Mouse (Mus musculus) embryonic stem cell, embryonic (primary cell): ENCODE measurements around the gene Tenm4.

Experiments
- CTCF ChIA-PET, 4 experiments: fragments of 300-600 bp in 2 of 4; fragments of 350-600 bp in 2 of 4; sonication (Branson Sonifier 250); formaldehyde crosslinking; loops; one replicate each; lab custom pipeline; 2022; ENCODE audit warnings: inconsistent platforms in 2 of 4; lab: Charles Lee
- POLR2A ChIA-PET, 4 experiments: fragments of 300-600 bp in 2 of 4; fragments of 350-600 bp in 2 of 4; sonication (Branson Sonifier 250); formaldehyde crosslinking; loops; one replicate each; lab custom pipeline; 2022; ENCODE audit warnings: antibody characterized with exemption in 4 of 4, inconsistent platforms in 1 of 4; lab: Charles Lee

Tenm4 gene

GRCm38 (mm10) chr7:96170924-96171595 is at the start of gene Tenm4:
Gene Tenm4 (plus strand): TSS chr7:96171246.
- CTCF ChIA-PET, result no interaction called here
- POLR2A ChIA-PET, result no interaction called here

- POLR2A ChIA-PET, result interaction anchor here in 1 of 4 experiments (1.5 kb wide), 1 partner anchor 9 kb away, joined by 3 read pairs; no protein-coding TSS in a partner anchor
Measured at GRCm38 (mm10) chr7:96130763-96131162, 40.3 kb upstream of the Tenm4 start.

DNA sequence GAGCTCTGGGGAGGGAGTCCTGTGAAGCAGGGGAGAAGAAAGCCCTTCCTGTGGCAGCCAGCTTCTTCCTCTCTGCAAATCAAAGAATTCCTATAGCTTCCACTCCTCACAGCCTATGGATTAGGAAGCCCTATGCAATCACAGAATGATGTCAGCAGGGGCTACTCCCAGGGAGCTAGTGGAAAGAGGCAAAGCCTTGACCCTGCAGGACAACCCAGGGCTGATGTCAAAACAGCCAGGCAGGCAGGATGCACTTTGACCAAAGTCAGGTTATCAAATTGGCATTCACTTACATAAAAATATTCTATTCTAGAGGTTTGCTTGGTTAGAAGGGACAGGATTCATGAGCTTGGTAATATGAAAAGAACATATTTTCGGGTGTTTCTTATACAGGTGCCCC is 39.9 kb upstream of the Tenm4 start:
- ChIA-PET CTCF (no interaction called here), POLR2A (interaction anchor here in 1 of 4 experiments (1.5 kb wide), 1 partner anchor 9 kb away, joined by 3 read pairs; no protein-coding TSS in a partner anchor)

More at GRCm38 (mm10) chr7:96130763-96131162, 40.3 kb upstream of the Tenm4 start:
- CTCF ChIA-PET, result no interaction called here

DNA sequence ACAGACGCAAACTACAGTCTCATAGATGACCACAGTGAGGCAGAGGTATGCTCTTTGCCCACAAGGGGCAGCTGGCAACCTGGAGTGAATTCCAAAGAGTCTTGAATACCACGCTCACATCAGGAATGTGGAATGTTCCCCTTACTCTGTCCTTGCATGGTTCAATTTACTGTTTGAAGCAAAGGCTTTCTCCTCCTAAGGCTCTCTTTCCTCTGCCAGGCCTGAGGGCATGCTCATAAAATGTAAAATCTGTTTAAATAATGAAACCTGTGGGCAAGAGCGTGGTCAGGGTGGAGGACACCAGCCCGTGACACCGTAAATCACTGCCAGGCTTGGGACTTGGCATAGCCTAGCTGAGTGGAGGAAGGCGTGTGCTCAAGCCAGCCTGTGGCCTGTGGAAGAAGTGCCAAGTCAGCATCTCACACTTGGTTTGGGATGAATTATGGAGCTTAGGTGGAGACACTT is 34.5 kb upstream of the Tenm4 start:
- ChIA-PET CTCF (interaction anchor here in 1 of 4 experiments (1.0 kb wide), 1 partner anchor 17 kb away, joined by 3 read pairs; no protein-coding TSS in a partner anchor), POLR2A (no interaction called here)

DNA sequence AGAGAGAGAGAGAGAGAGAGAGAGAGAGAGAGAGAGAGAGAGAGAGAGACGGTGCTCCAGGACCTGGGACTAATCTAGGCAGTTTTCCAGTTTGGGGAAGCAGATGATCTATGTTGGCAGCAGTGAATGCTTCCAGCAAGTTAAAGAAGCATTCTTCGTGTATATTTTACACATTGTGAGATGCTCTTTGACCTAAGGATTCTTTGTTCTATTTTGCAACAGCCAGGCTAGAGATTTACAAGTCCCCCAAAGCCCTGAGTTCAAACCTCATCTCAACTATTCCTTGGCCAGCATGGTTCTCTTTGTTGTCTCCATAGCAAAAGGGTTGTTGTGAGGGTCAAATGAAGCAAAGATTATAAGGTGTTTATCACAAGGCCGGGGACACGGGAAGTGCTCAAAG is 29.2 kb upstream of the Tenm4 start:
- ChIA-PET POLR2A (no interaction called here), CTCF (no interaction called here)

GRCm38 (mm10) chr7:96142973-96143596 is 28.0 kb upstream of the Tenm4 start:
- ChIA-PET CTCF (interaction anchor here in 2 of 4 experiments (0.7 to 1.3 kb wide), 2 partner anchors 9 to 489 kb away, joined by 3 to 4 read pairs; no protein-coding TSS in a partner anchor), POLR2A (interaction anchor here in 1 of 4 experiments (0.5 to 0.6 kb wide), 3 partner anchors 110 to 1350 kb away, joined by 3 to 5 read pairs (median 3); no protein-coding TSS in a partner anchor)

DNA sequence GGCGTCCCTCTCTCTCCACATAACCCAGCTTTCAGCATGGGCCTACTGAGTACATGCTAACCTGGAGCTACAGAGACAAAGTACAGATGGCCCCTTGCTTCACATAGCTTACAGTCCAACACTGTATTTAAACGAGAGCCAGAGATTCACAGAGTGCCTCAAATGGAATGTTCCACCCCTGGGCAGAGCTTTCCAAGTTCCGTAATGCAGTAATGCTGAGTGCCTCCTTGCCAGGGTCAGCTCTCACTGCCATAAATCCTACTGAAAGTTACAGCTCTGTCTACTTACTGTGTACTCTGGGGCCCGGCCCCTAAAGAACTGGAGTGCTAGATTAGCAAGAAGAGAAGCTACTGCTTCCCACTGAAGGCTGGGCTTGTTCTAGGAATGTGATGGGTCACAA is 23.6 kb upstream of the Tenm4 start:
- ChIA-PET CTCF (no interaction called here), POLR2A (interaction anchor here in 2 of 4 experiments (0.5 to 7.7 kb wide), 9 partner anchors 11 to 118 kb away, joined by 3 to 81 read pairs (median 4); no protein-coding TSS in a partner anchor)

GRCm38 (mm10) chr7:96148191-96148590 is 22.9 kb upstream of the Tenm4 start:
- ChIA-PET POLR2A (interaction anchor here in 2 of 4 experiments (0.6 to 7.7 kb wide), 9 partner anchors 9 to 81 kb away, joined by 3 to 81 read pairs (median 4); no protein-coding TSS in a partner anchor), CTCF (no interaction called here)

DNA sequence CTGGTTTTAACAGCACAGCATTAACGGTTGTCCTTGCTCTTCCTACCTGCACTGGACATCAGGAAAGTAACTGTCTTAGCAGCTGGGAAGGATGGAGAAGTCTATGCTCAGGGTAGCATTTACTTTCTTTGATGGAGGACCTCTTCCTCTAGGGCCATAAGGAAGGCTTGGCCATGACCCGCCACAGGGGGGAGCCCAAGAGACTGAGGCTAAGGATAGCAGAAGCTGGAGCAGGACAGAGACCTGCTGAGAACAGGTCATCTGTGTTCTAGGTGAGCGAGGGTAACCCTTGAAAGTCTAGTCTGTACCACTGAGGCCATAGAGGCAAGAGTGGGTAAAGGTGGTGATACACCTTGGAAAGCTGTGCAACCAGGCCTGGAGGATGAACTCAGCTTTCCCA is 19.8 kb upstream of the Tenm4 start:
- ChIA-PET POLR2A (interaction anchor here (0.6 to 7.7 kb wide), 23 partner anchors 11 to 754 kb away, joined by 3 to 81 read pairs (median 5); no protein-coding TSS in a partner anchor), CTCF (interaction anchor here (0.5 to 3.4 kb wide), 25 partner anchors 8 to 763 kb away, joined by 3 to 10 read pairs (median 3); no protein-coding TSS in a partner anchor)

DNA sequence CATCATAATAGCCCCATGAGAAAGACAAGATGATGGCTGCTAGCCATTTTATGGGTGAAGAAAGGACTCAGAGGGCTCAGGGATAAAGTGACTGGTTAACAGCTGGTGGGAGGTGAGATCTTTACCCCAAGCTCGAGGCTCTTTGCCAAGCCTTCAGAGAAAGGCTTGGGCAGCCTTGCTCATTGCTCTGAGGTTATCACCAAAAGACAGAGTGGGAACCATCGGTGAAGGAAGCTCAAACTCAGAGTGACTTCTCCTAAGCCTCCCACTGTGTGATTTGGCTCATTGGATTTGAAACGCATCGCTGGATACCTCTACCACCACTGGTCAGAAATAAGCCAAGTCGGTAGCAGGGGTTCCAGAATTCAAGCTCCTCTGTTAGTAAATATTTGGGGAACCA is 19.1 kb upstream of the Tenm4 start:
- CTCF ChIA-PET, result interaction anchor here (0.5 to 3.4 kb wide), 23 partner anchors 9 to 762 kb away, joined by 3 to 10 read pairs (median 3); no protein-coding TSS in a partner anchor
- POLR2A ChIA-PET, result interaction anchor here in 3 of 4 experiments (0.8 to 7.7 kb wide), 27 partner anchors 10 to 149 kb away, joined by 3 to 81 read pairs (median 5); no protein-coding TSS in a partner anchor

DNA sequence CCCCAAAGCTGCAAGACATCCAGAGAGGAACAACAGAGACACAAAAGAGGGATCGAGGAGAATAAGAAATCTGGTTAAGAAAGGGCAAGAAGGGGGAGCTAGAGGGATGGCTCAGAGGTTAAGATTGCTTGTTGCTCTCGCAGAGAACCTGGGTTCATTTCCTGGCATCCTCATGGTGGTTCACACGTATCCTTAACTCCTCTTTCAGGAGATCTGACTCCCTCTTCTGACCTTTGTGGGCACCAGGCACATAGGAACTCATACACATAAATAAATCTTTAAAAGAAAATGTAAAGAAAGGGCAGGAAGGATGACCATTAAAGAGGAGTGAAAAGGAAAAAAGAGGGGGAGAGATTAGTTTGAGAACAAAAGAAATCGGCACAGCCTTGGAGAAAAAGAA is 18.6 kb upstream of the Tenm4 start:
- CTCF ChIA-PET, result interaction anchor here (0.5 to 3.4 kb wide), 18 partner anchors 9 to 1793 kb away, joined by 3 to 10 read pairs (median 3); no protein-coding TSS in a partner anchor

DNA sequence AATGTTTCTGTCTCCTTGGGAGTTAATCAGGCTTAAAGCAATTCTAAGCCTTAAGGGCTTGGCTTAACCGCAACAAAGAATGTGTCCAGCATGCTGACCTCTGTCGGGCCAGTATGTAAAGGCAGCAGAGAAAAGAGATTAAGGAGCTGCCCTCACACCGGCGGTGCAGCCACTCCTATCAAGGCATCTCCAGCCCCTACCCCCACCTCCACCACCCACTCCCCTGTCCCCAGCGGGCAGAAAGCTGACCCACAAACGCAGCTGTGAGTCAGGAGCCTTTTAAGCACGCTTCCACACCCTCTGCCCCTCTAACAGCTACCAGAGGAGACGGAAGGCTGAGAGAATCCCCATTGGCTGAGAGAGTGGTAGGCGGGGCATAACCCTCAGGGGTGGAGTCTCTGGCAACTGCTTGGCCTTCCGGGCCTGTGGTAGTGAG is 18.1 kb upstream of the Tenm4 start:
- POLR2A ChIA-PET, result interaction anchor here in 3 of 4 experiments (0.7 to 7.7 kb wide), 34 partner anchors 9 to 798 kb away, joined by 3 to 81 read pairs (median 4); partner anchors contain the start of gene Nars2 (in 1 of the 3)
- CTCF ChIA-PET, result interaction anchor here in 3 of 4 experiments (0.5 to 3.4 kb wide), 12 partner anchors 10 to 1793 kb away, joined by 3 to 10 read pairs (median 3); no protein-coding TSS in a partner anchor

More for the DNA sequence above, 18.6 kb upstream of the Tenm4 start:
- POLR2A ChIA-PET, result interaction anchor here in 3 of 4 experiments (0.7 to 7.7 kb wide), 41 partner anchors 9 to 799 kb away, joined by 3 to 81 read pairs (median 4); partner anchors contain the start of gene Nars2 (in 1 of the 3)

DNA sequence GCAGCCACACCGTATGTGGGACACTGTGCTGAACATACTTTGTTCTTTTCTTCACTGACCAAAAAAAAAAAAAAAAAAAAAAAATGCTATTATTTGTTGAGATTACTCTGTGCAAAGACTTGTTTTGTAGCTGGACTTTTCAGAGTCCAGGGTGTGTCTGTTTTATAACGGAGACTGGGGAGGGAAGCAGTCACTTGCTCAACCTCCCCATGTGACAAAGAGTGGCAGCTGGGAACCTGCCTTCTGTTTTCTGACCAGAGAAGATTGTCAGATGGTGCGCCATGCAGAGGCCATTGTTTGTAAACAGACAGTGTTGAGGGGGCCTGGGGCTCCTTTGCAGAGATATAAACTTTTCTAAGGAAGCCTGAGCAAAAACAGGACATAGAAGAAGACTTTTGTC is 17.0 kb upstream of the Tenm4 start:
- CTCF ChIA-PET, result interaction anchor here in 1 of 4 experiments (3.4 kb wide), 1 partner anchor 51 kb away, joined by 10 read pairs; no protein-coding TSS in a partner anchor
- POLR2A ChIA-PET, result interaction anchor here in 2 of 4 experiments (0.9 to 7.7 kb wide), 9 partner anchors 18 to 797 kb away, joined by 4 to 81 read pairs (median 5); partner anchors contain the start of gene Nars2 (in 1 of the 2)

GRCm38 (mm10) chr7:96156481-96157255 is 14.4 kb upstream of the Tenm4 start:
- ChIA-PET CTCF (no interaction called here), POLR2A (interaction anchor here in 1 of 4 experiments (1.2 kb wide), 1 partner anchor 8 kb away, joined by 4 read pairs; no protein-coding TSS in a partner anchor)

GRCm38 (mm10) chr7:96164141-96164540 is 6.9 kb upstream of the Tenm4 start:
- POLR2A ChIA-PET, result interaction anchor here in 1 of 4 experiments (0.6 kb wide), 1 partner anchor 143 kb away, joined by 3 read pairs; no protein-coding TSS in a partner anchor

DNA sequence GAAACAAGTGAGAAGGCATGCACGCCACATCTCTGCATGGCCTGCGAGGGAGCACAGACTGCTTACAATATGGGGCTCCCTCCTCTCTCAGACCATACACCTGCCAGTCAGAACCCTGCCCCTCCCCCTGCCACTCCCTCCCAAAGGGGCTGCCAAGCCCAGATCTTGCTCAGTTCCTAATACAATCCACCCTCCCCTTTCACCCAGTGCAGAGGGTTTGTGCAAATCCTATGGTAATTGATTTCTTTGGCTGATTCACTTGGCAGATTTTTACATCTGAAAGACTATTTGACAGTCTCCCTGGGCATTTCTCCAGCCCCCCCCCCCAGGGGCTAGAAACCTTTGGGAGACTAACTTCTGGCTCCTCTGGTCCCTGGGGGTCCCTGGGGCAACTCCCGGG is 2.1 kb upstream of the Tenm4 start:
- ChIA-PET POLR2A (interaction anchor here in 1 of 4 experiments (1.2 to 1.4 kb wide), 2 partner anchors 17 to 41 kb away, joined by 3 read pairs; no protein-coding TSS in a partner anchor), CTCF (interaction anchor here in 1 of 4 experiments (0.6 to 0.7 kb wide), 2 partner anchors 16 to 264 kb away, joined by 3 read pairs; no protein-coding TSS in a partner anchor)

More at GRCm38 (mm10) chr7:96164141-96164540, 6.9 kb upstream of the Tenm4 start:
- CTCF ChIA-PET, result no interaction called here
